Mouse (Mus musculus) intestine, postnatal 0 days (tissue): ENCODE results near the gene Itln1. TPM values are rescaled to one million over a fixed set of nuclear protein-coding genes. Genes with fewer than 3 reads are reported as not detected.

Experiments
- ATAC-seq: fragments of 200-750 bp; cut with Nextera tagmentation; 2 replicates; pipeline ENCODE4 v1.8.0; 2017; ENCODE audit warnings: mild to moderate bottlenecking, moderate TSS enrichment, moderate library complexity
- H3K27ac ChIP-seq: fragments of 300-500 bp; sonication (generic); 2 replicates; pipeline ENCODE4 v1.5.1; 2014; ENCODE audit warnings: mild to moderate bottlenecking, low read depth, low read length, moderate library complexity
- H3K27me3 ChIP-seq: fragments of 300-500 bp; sonication (generic); replicated peaks from 2 replicates; pipeline ENCODE4 v1.6.1; 2014; ENCODE audit warnings: low read length, mixed read lengths; ENCODE audit not compliant: control insufficient read depth, insufficient read depth
- H3K36me3 ChIP-seq: fragments of 300-500 bp; sonication (generic); 2 replicates; pipeline ENCODE4 v1.6.1; 2014; ENCODE audit warnings: mild to moderate bottlenecking, moderate library complexity; ENCODE audit not compliant: control insufficient read depth, insufficient read depth
- H3K4me1 ChIP-seq: fragments of 300-500 bp; sonication (generic); replicated peaks from 2 replicates; pipeline ENCODE4 v1.6.1; 2014; ENCODE audit warnings: antibody characterized with exemption, low read length, mixed read lengths; ENCODE audit not compliant: control insufficient read depth, insufficient read depth
- H3K4me2 ChIP-seq: fragments of 300-500 bp; sonication (generic); replicated peaks from 2 replicates; pipeline ENCODE4 v1.6.1; 2014; ENCODE audit warnings: low read depth, mild to moderate bottlenecking, moderate library complexity
- H3K4me3 ChIP-seq: fragments of 300-500 bp; sonication (generic); 2 replicates; pipeline ENCODE4 v1.5.1; 2014; ENCODE audit warnings: low read depth, low read length
- H3K9ac ChIP-seq: fragments of 300-500 bp; sonication (generic); 2 replicates; pipeline ENCODE4 v1.6.1; 2014; ENCODE audit warnings: mild to moderate bottlenecking, low read depth, low read length
- H3K9me3 ChIP-seq: fragments of 300-500 bp; sonication (generic); 2 replicates; pipeline ENCODE4 v1.6.1; 2016; ENCODE audit warnings: mixed run types; ENCODE audit not compliant: control insufficient read depth
- CTCF ChIP-seq: sonication (generic); IDR thresholded peaks from 2 replicates; pipeline ENCODE4 v1.5.1; 2016; ENCODE audit warnings: low read depth, mild to moderate bottlenecking, control low read depth, antibody characterized with exemption, moderate library complexity
- WGBS: fragments of 180-500 bp; shearing (Covaris S2); extraction: QIAGEN DNeasy Blood & Tissue Kit; methylation state at CpG from one replicate; pipeline ENCODE4 v1.1.7; 2014; 5-methylcytosine and 5-hydroxymethylcytosine counted together
- polyA plus RNA-seq: library from polyadenylated mRNA; unstranded; fragments of >200 nt; fragmentation: Nextera tagmentation; extraction: Ambion mirVana; gene quantifications from 2 replicates; pipeline ENCODE4 v1.2.1, GENCODE M21; 2015

The Itln1 gene
- polyA plus RNA-seq, 1 experiment from 2014 or later = 3.0 TPM

- H3K9ac ChIP-seq = no peak overlapping the region
- H3K4me1 ChIP-seq = no peaks in the 10 kb centered on the region
- no peak overlapping the region for H3K4me3 ChIP-seq
- WGBS = 64% methylated on average over 11 of the region's 11 CpGs
- no peaks in the 10 kb centered on the region for H3K9me3 ChIP-seq
- no peaks in the 10 kb centered on the region for H3K27me3 ChIP-seq
- peak overlapping the region; percentile 3; the same call in 1 of the 2 replicates for H3K27ac ChIP-seq
- no peak for TF ChIP-seq CTCF
- no peak overlapping the region for H3K4me2 ChIP-seq
- no peaks in the 10 kb centered on the region for H3K36me3 ChIP-seq
- ATAC-seq = peak; percentile 76
These were observed 18.6 kb upstream of the Itln1 start for GRCm38 (mm10) chr1:171553359-171554341.

- no peaks in the 10 kb centered on the region for H3K27me3 ChIP-seq
- no peaks in the 10 kb centered on the region for H3K4me1 ChIP-seq
- no peak overlapping the region; the same call in 1 of the 2 replicates for H3K27ac ChIP-seq
- no peak overlapping the region for H3K4me3 ChIP-seq
- TF ChIP-seq CTCF = no peak
- no peak overlapping the region for H3K4me2 ChIP-seq
- WGBS = 83% methylated on average over 2 of the region's 2 CpGs
- H3K36me3 ChIP-seq = no peaks in the 10 kb centered on the region
- H3K9me3 ChIP-seq = no peaks in the 10 kb centered on the region
- no peak for ATAC-seq
- H3K9ac ChIP-seq = no peak overlapping the region
These were observed 17.1 kb upstream of the Itln1 start for GRCm38 (mm10) chr1:171552230-171552629.

DNA sequence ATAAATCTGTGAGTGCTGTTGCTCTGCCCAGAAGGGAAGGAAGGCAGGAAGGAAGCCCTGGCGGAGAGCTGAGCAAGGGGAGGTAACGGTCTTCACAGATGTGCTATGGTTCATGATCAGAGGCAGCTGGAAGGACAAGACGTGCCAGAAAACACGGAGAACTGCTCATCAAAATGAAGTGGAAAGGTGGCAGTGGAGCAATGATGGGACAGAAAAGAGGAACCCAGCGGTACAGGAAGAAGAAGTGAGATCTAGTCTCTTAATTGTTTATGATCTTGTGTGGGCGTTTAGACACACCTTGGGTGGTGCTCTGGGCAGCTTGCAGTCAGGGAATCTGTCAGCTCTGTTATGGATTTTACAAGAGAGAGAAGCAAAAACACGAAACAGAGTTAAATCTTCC, 16.2 kb upstream of the Itln1 start:
- no peak for ATAC-seq
- no peaks in the 10 kb centered on the region for H3K9me3 ChIP-seq
- no peaks in the 10 kb centered on the region for H3K36me3 ChIP-seq
- no peak overlapping the region for H3K9ac ChIP-seq
- WGBS = 70% methylated on average over 7 of the region's 7 CpGs
- no peak overlapping the region for H3K4me2 ChIP-seq
- no peaks in the 10 kb centered on the region for H3K27me3 ChIP-seq
- H3K27ac ChIP-seq = no peak overlapping the region
- H3K4me3 ChIP-seq = no peak overlapping the region
- TF ChIP-seq CTCF = no peak
- H3K4me1 ChIP-seq = no peaks in the 10 kb centered on the region

GRCm38 (mm10) chr1:171540694-171541093, 5.6 kb upstream of the Itln1 start:
- no peak overlapping the region for H3K4me3 ChIP-seq
- no peaks in the 10 kb centered on the region for H3K36me3 ChIP-seq
- no peak overlapping the region for H3K9ac ChIP-seq
- no peaks in the 10 kb centered on the region; the same call in 1 of the 2 replicates for H3K9me3 ChIP-seq
- no peaks in the 10 kb centered on the region for H3K4me1 ChIP-seq
- no peak overlapping the region for H3K4me2 ChIP-seq
- no peak overlapping the region for H3K27ac ChIP-seq
- no peaks in the 10 kb centered on the region for H3K27me3 ChIP-seq
- WGBS = 80% methylated on average over 1 of the region's 1 CpGs
- no peak for ATAC-seq
- no peak for TF ChIP-seq CTCF

DNA sequence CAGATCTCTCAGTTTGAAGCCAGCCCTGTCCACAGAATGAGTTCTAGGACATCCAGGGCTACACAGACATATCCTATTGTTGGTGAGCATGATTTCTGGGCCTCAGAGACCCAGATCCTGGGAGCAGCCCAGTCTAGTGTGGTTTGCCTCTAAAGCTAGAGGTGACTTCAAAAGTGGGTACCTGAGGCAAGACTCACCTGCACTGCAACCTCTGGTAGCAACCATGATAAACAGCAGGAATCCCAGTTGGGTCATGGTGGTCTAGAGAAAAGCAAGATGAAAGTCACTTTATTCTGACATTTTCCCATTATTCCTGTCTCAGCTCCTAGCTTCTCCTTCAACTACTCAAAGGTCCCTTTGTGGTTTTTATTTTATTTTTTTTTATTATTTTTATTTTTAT, 537 bp downstream of the Itln1 start:
- Histone ChIP-seq H3K9ac (no peak overlapping the region), H3K4me1 (no peaks in the 10 kb centered on the region), H3K36me3 (no peaks in the 10 kb centered on the region), H3K9me3 (no peaks in the 10 kb centered on the region; the same call in 1 of the 2 replicates), H3K27ac (no peak overlapping the region), H3K4me2 (no peak overlapping the region), H3K27me3 (no peaks in the 10 kb centered on the region), H3K4me3 (no peak overlapping the region)
- ATAC-seq = no peak
- TF ChIP-seq CTCF = no peak

DNA sequence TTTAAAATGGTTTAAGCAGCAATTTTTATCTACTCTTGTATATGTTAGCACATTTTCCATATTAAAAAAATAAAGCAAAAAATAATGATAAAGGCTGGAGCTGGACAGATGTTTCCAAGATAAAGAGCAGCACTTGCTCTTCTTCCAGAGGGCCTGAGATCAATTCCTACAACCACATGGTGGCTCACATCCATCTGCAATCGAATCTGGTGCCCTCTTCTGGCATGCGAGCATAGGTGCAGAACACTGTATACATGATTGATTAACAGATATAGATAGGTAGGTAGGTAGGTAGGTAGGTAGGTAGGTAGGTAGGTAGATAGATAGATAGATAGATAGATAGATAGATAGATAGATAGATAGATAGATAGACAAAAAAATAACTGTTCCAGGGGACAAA, 2.3 kb downstream of the Itln1 start:
- ATAC-seq = no peak
- WGBS = 52% methylated on average over 2 of the region's 2 CpGs
- H3K27me3 ChIP-seq = no peaks in the 10 kb centered on the region

More for the DNA sequence above, 2.3 kb downstream of the Itln1 start:
- no peaks in the 10 kb centered on the region for H3K9me3 ChIP-seq
- H3K27ac ChIP-seq = no peak overlapping the region
- H3K9ac ChIP-seq = no peak overlapping the region
- no peaks in the 10 kb centered on the region for H3K36me3 ChIP-seq
- H3K4me2 ChIP-seq = no peak overlapping the region
- no peak overlapping the region for H3K4me3 ChIP-seq
- peak; percentile 52 for TF ChIP-seq CTCF
- no peaks in the 10 kb centered on the region for H3K4me1 ChIP-seq
